Mouse (Mus musculus): ENCODE results near the gene Ccl21b. TPM values are rescaled to one million over a fixed set of nuclear protein-coding genes. Genes with fewer than 3 reads are reported as not detected.
"Not testable (repeated sequence)": the region's sequence is repeated elsewhere in the genome, so short reads cannot be mapped to it uniquely, and the experiment has no call there.

Ccl21b gene
- polyA plus RNA-seq (2015; fragmentation: Nextera tagmentation; extraction: Ambion mirVana) = not detected in 2 replicates

DNA sequence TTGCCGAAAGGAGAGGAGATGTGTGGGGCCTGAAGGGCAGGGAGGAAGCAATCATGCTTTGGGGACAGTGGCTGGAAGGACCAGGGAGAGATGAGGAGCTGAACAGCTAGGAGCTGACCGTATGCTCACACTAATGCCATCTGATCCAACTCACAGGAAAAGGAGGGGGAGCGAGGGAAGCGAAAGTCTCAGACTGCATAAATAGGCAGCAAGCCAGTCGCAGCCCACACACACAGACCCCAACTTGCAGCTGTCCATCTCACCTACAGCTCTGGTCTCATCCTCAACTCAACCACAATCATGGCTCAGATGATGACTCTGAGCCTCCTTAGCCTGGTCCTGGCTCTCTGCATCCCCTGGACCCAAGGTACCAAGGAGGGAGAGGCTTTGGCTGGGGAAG, at the start of gene Ccl21b:
Ccl21b (plus strand) TSS at position 301 of the 400 bp plus-strand sequence.
- no CpG with 5 or more reads among the region's 5 CpGs for WGBS
- H3K36me3 ChIP-seq; ATAC-seq; H3K9me3 ChIP-seq; H3K27me3 ChIP-seq (replicated peaks); H3K9ac ChIP-seq; H3K27ac ChIP-seq; H3K4me3 ChIP-seq (replicated peaks); H3K4me2 ChIP-seq (replicated peaks); H3K4me1 ChIP-seq (replicated peaks): not testable (repeated sequence)

DNA sequence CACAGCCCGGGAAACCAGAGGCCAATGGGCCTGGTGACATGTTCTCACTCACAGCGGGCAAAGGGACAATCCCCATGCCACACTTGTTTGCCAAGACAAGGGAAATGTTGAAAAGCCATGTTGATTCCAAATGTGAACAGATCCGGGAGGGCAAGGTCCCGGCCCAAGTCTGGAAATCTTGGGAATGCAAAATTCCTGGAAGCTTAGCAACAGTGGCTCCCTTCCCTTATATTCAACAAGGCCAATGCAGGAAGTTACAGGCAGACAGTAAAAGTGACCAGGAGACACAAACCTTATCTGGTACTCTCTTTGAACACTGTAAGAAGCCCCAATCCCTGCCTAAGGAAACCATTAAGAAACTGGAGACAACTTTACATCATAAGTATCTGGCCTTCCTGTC, 15.2 kb upstream of the Ccl21b start, which contains the start of gene Gm10600:
Gm10600 (plus strand) TSS at position 301 of the 400 bp plus-strand sequence.
- not testable (repeated sequence) for H3K9ac ChIP-seq; H3K27ac ChIP-seq; H3K4me1 ChIP-seq (replicated peaks); H3K4me2 ChIP-seq (replicated peaks); H3K4me3 ChIP-seq (replicated peaks); ATAC-seq; H3K9me3 ChIP-seq; H3K27me3 ChIP-seq (replicated peaks); H3K36me3 ChIP-seq
- no CpG with 5 or more reads among the region's 4 CpGs for WGBS

DNA sequence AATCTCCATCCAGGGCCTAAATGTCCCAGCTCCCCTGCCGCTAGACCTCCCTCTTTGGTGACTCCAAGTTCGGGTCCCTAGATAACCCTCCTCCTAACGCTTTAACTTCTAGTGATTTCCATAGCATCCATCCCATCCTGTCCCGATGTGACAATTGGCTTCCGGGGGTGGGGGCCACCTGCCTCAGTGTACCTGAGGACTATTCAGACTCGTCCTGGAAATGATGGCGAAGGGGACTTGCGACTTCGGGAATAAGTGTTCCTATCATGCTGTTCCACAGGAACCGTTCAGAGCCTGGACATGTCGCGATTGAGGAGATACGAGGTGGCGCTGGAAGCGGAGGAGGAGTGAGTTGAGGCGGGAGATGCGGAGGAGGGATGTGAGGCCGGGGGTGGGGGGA, 38.4 kb downstream of the Ccl21b start, which contains the start of gene Gm21953:
Gm21953 (plus strand) TSS at position 301 of the 400 bp plus-strand sequence.
- not testable (repeated sequence) for H3K4me2 ChIP-seq (replicated peaks); H3K36me3 ChIP-seq; H3K9me3 ChIP-seq; ATAC-seq; H3K27me3 ChIP-seq (replicated peaks); H3K9ac ChIP-seq; H3K4me3 ChIP-seq (replicated peaks); H3K4me1 ChIP-seq (replicated peaks); H3K27ac ChIP-seq
- no CpG with 5 or more reads among the region's 18 CpGs for WGBS

Other genes starting within 250 kb of the Ccl21b start
- 0.10 TPM in 1 of 2 replicates, not detected in the other for gene Gm21093, start 221.0 kb upstream of the Ccl21b start, polyA plus RNA-seq (2015; fragmentation: Nextera tagmentation; extraction: Ambion mirVana)
- gene Gm3893, start 164.6 kb upstream of the Ccl21b start, polyA plus RNA-seq (2015; fragmentation: Nextera tagmentation; extraction: Ambion mirVana) = not detected in 2 replicates
- gene Gm13304, start 140.9 kb upstream of the Ccl21b start, polyA plus RNA-seq (2015; fragmentation: Nextera tagmentation; extraction: Ambion mirVana) = 13.7 TPM in 1 of 2 replicates, not detected in the other
- gene Gm13306, start 102.3 kb upstream of the Ccl21b start, polyA plus RNA-seq (2015; fragmentation: Nextera tagmentation; extraction: Ambion mirVana) = not detected in 2 replicates
- not detected in 2 replicates for gene Gm13305, start 87.2 kb upstream of the Ccl21b start, polyA plus RNA-seq (2015; fragmentation: Nextera tagmentation; extraction: Ambion mirVana)
- gene Gm10600, start 15.1 kb upstream of the Ccl21b start, polyA plus RNA-seq (2015; fragmentation: Nextera tagmentation; extraction: Ambion mirVana) = not detected in 2 replicates
- not detected in 2 replicates for gene Gm21953, start 38.5 kb downstream of the Ccl21b start, polyA plus RNA-seq (2015; fragmentation: Nextera tagmentation; extraction: Ambion mirVana)
- gene Fam205a3, start 62.6 kb downstream of the Ccl21b start, polyA plus RNA-seq (2015; fragmentation: Nextera tagmentation; extraction: Ambion mirVana) = not detected in 2 replicates
- gene Gm21586, start 183.6 kb downstream of the Ccl21b start, polyA plus RNA-seq (2015; fragmentation: Nextera tagmentation; extraction: Ambion mirVana) = not detected in 2 replicates
- not detected in 2 replicates for gene Gm2163, start 211.0 kb downstream of the Ccl21b start, polyA plus RNA-seq (2015; fragmentation: Nextera tagmentation; extraction: Ambion mirVana)

All from intestine, embryonic 15.5 days (tissue).